Mouse (Mus musculus): ENCODE measurements at regions not wholly inside any gene's neighbourhood (a gene's known extent, or its start where the extent isn't known, plus 50 kb on each side); places are given as distances from the start of the nearest gene placed in this dataset.

- TF ChIP-seq POLR2A (IDR thresholded peaks at IDR 0.05; ENCODE audit: borderline replicate concordance, extremely low read depth, insufficient read depth, insufficient read length, poor library complexity, severe bottlenecking) (no peak), CTCF (IDR thresholded peaks at IDR 0.05; ENCODE audit: borderline replicate concordance, extremely low read depth, insufficient read depth, insufficient read length) (no peak)
- no peak for DNase-seq (ENCODE audit: low read depth)
Observed at GRCm38 (mm10) chr19:54359731-54360130, 315.8 kb downstream of the Adra2a start.

DNA sequence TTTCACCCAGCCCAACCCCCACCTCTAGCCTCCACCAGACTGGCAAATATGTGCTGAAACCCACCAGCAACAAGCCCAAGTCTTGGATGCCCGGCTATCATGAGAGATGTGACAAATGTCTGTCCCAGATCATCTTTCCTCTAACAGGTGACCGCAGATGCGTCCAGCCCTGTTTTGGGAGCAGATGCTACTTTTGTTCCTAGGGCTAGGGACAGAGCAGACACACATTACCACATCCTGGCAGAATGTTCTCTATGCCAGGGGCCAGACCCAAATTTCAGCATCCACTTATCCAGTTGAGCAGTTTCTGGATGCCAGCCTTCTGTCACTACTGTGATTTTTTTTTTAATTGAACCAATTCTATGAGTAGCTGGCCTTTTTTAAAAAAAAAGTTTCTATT, 316.7 kb downstream of the Adra2a start:
- DNase-seq (ENCODE audit: low read depth): no peak

DNA sequence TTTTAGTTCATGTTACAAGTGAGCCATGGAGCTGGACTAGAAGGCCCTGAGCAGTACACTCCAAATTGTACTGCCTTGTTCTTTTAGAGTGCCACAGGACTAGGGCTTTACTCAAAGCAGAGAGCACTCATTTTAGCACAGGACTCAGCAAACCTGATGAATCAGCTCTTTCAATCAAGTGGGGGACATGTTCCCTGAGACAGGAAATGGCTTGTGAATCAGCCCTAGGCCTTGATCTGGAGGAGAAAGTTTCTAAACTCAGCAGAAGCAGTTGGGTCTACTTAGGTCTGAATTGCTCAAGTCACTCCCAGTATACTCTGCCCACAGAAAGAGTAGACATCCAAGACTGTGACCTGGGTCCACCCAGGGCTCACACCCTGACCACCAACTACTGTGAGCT, 341.1 kb downstream of the Adra2a start:
- no peak for DNase-seq (ENCODE audit: low read depth)
- TF ChIP-seq CTCF (IDR thresholded peaks at IDR 0.05; ENCODE audit: borderline replicate concordance, extremely low read depth, insufficient read depth, insufficient read length) (no peak), POLR2A (IDR thresholded peaks at IDR 0.05; ENCODE audit: borderline replicate concordance, extremely low read depth, insufficient read depth, insufficient read length, poor library complexity, severe bottlenecking) (no peak)

More for the DNA sequence above, 316.7 kb downstream of the Adra2a start:
- TF ChIP-seq CTCF (IDR thresholded peaks at IDR 0.05; ENCODE audit: borderline replicate concordance, extremely low read depth, insufficient read depth, insufficient read length): no peak
- TF ChIP-seq POLR2A (IDR thresholded peaks at IDR 0.05; ENCODE audit: borderline replicate concordance, extremely low read depth, insufficient read depth, insufficient read length, poor library complexity, severe bottlenecking): no peak

DNA sequence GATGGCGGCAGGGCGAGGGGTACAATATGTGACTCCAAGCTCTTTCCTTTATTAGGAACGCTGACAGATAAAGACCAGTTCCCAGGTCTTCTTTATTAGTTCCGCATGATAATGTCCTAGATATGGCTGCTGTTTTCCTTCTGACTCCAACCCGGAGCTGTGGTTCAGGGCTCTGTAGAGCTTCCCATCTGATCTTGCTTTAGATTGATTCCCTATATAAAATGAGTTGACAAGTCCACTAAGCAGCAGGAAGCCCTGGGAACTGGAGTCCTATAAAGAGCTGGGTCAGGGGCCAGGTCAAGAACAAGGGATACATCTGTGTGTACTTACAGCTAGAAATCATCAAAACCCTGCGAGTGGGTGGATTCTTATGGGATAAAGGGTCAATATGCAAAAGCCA, 347.5 kb downstream of the Adra2a start:
- no peak for DNase-seq (ENCODE audit: low read depth)
- TF ChIP-seq POLR2A (IDR thresholded peaks at IDR 0.05; ENCODE audit: borderline replicate concordance, extremely low read depth, insufficient read depth, insufficient read length, poor library complexity, severe bottlenecking) (no peak), CTCF (IDR thresholded peaks at IDR 0.05; ENCODE audit: borderline replicate concordance, extremely low read depth, insufficient read depth, insufficient read length) (no peak)

DNA sequence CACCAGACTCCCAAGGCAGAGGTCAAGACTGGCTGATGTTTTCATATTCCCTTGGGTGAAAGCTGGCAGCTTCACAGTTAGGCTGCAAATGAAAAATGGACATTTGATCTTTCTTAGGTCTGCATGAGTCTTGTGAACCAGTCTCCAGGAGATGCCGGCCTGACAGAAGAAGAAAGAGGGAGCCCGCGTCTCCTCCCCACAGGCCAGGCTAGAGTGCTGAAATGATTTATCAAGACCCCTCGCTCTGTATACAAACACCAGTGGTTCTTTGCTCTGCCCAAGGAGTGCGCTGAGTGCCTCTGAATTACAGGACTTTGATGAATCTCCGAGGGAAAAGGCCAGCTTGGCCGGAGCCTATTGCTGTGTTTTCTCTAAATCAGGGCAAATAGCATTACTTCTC, 355.7 kb downstream of the Adra2a start:
- DNase-seq (ENCODE audit: low read depth): no peak
- TF ChIP-seq POLR2A (IDR thresholded peaks at IDR 0.05; ENCODE audit: borderline replicate concordance, extremely low read depth, insufficient read depth, insufficient read length, poor library complexity, severe bottlenecking) (no peak), CTCF (IDR thresholded peaks at IDR 0.05; ENCODE audit: borderline replicate concordance, extremely low read depth, insufficient read depth, insufficient read length) (no peak)

DNA sequence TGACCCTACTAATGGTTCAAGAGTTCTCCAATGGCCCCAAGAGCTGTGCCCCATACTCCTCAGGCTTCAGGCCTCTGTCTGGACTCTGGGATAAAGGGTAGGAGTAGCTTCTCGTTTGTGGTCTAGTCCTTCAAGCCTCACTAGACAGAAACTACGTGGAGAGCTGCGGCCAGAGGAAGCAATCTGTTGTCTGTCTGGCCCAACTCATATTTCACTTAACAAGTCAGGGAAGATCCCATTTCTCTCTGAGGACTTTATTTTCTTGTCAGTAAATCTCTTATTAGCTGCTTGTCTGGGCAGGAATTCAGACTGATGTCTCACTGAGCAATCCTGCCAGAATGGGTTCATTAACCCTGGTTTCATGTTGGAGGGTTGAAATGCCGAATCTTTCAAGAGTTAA, 364.0 kb downstream of the Adra2a start:
- no peak for TF ChIP-seq CTCF (IDR thresholded peaks at IDR 0.05; ENCODE audit: borderline replicate concordance, extremely low read depth, insufficient read depth, insufficient read length)
- no peak for TF ChIP-seq POLR2A (IDR thresholded peaks at IDR 0.05; ENCODE audit: borderline replicate concordance, extremely low read depth, insufficient read depth, insufficient read length, poor library complexity, severe bottlenecking)
- no peak for DNase-seq (ENCODE audit: low read depth)

GRCm38 (mm10) chr19:54429062-54429461, 385.1 kb downstream of the Adra2a start:
- no peak for DNase-seq (ENCODE audit: low read depth)
- TF ChIP-seq POLR2A (IDR thresholded peaks at IDR 0.05; ENCODE audit: borderline replicate concordance, extremely low read depth, insufficient read depth, insufficient read length, poor library complexity, severe bottlenecking) (no peak), CTCF (IDR thresholded peaks at IDR 0.05; ENCODE audit: borderline replicate concordance, extremely low read depth, insufficient read depth, insufficient read length) (no peak)

DNA sequence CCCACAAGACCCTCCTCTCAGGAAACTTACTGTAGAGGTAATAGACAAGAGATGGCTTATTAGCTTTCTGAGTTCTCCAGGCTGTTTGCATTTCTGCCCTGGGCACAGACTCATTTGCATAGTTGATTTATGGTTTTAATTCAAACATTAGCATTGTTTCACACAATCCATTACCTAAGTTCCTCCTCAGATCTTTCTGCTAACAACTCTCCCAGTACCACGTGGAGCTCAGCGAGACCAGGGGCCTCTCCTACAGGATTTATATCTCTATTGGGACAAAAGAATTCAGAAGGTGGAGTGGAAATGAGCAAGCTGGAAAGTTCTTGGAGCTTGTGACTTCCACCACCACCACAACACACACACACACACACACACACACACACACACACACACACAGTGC, 396.8 kb downstream of the Adra2a start:
- no peak for TF ChIP-seq CTCF (IDR thresholded peaks at IDR 0.05; ENCODE audit: borderline replicate concordance, extremely low read depth, insufficient read depth, insufficient read length)
- no peak for TF ChIP-seq POLR2A (IDR thresholded peaks at IDR 0.05; ENCODE audit: borderline replicate concordance, extremely low read depth, insufficient read depth, insufficient read length, poor library complexity, severe bottlenecking)
- no peak for DNase-seq (ENCODE audit: low read depth)

DNA sequence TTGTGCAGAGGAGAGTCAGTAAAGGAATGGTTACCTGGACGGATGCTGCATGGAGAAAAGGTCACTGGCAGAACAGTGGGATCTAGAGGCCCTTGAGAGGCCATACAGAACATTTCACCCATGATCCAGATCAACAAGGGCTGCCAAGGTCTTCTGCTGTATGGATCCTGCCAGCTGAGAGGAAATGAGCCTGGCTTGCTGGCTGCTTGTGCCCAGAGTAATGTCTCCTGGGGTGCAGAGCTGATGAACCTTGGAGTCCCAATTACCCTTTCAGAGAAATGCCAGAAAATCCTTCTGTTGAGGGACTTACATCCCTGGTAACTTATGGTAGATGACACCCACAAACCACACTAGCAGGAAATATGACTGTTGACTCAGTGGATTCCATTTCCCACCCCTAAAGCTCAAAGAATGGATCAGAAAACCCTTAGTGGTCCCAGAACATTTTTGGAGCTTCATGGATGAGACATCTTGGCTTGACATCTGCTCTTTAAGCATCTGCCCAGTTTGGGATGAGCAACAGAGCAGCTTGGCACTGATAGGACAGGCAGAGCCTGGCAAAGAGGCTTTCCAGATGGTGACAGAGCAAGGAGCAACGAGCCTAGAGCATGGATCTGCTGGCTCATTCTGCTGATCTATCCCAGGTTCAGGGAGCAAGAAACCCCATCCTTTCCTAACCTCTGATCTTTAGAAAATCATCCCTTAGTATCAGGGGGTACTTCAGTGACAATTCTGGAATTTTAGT, 416.6 kb downstream of the Adra2a start:
- no peak for DNase-seq (ENCODE audit: low read depth)
- TF ChIP-seq CTCF (IDR thresholded peaks at IDR 0.05; ENCODE audit: borderline replicate concordance, extremely low read depth, insufficient read depth, insufficient read length) (no peak), POLR2A (IDR thresholded peaks at IDR 0.05; ENCODE audit: borderline replicate concordance, extremely low read depth, insufficient read depth, insufficient read length, poor library complexity, severe bottlenecking) (no peak)

GRCm38 (mm10) chr19:54462480-54462879, 418.5 kb downstream of the Adra2a start:
- no peak for TF ChIP-seq CTCF (IDR thresholded peaks at IDR 0.05; ENCODE audit: borderline replicate concordance, extremely low read depth, insufficient read depth, insufficient read length)
- TF ChIP-seq POLR2A (IDR thresholded peaks at IDR 0.05; ENCODE audit: borderline replicate concordance, extremely low read depth, insufficient read depth, insufficient read length, poor library complexity, severe bottlenecking): no peak
- no peak for DNase-seq (ENCODE audit: low read depth)

GRCm38 (mm10) chr19:54470034-54470433, 426.1 kb downstream of the Adra2a start:
- no peak for DNase-seq (ENCODE audit: low read depth)
- TF ChIP-seq POLR2A (IDR thresholded peaks at IDR 0.05; ENCODE audit: borderline replicate concordance, extremely low read depth, insufficient read depth, insufficient read length, poor library complexity, severe bottlenecking): no peak
- TF ChIP-seq CTCF (IDR thresholded peaks at IDR 0.05; ENCODE audit: borderline replicate concordance, extremely low read depth, insufficient read depth, insufficient read length): no peak

DNA sequence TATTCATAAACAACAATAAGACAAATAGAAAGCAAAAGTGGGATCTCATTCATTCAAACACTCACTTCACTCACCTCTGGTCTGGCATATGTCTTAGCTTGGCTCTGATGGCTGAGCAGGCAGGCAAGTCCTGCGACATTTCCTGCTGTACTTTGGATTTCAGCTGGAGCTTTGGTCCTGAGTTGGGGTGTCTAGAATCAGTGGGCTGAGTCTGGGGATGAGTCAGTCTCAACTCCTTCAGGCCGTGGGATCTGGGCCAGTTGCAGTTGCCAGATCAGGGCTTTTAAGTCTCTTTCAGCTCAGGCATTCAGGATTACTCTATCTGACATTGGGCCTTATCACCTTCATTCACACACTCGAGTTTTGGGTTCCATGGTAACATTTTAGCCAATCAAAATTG, 454.1 kb downstream of the Adra2a start:
- TF ChIP-seq POLR2A (IDR thresholded peaks at IDR 0.05; ENCODE audit: borderline replicate concordance, extremely low read depth, insufficient read depth, insufficient read length, poor library complexity, severe bottlenecking) (no peak), CTCF (IDR thresholded peaks at IDR 0.05; ENCODE audit: borderline replicate concordance, extremely low read depth, insufficient read depth, insufficient read length) (no peak)
- DNase-seq (ENCODE audit: low read depth): no peak
